Mouse (Mus musculus) lung, postnatal 0 days (tissue): Measurements from ENCODE around the gene Olfr156.

Experiments
- CTCF ChIP-seq: IDR thresholded peaks from 2 replicates; pipeline ENCODE4 v1.5.1; 2016; ENCODE audit warnings: antibody characterized with exemption, mild to moderate bottlenecking
- EP300 ChIP-seq: IDR thresholded peaks from 2 replicates; pipeline ENCODE4 v1.6.1; 2016; ENCODE audit warnings: antibody characterized with exemption, mild to moderate bottlenecking, control low read depth

GRCm38 (mm10) chr4:43863298-43863697 is 39.6 kb upstream of the Olfr156 start:
- peak; percentile 25; the same call in 1 of the 2 replicates for TF ChIP-seq CTCF
- no peak for TF ChIP-seq EP300
